Mouse (Mus musculus): Measurements from ENCODE around the gene Mical2. TPM values are rescaled to one million over a fixed set of nuclear protein-coding genes. Genes with fewer than 3 reads are reported as not detected.

Mical2 gene
- polyA plus RNA-seq, 1 experiment, result 20.7 TPM

DNA sequence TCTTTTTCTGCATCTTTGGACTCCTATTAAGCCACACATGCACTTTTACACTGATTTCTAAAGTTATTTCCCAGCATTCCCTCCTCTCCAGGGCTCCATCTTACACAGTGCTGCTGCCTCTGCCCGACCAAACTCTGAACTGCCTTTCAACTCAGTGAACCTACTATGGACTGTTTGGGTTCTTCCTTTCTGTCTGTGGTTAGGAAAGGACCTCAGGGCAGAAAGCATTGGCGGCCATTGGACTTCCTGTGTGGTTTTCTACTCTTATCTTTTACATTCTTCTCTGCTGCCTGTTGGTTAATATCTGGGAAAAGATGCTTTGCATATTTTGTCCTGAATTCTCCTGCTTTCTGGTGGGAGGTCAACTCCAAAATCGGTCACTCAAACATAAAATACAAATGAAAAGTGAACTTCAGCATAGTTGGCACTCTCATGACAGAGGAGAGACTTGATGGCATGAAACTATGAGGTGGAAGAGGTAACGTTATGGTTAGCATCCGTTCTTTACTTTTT is 162.8 kb downstream of the Mical2 start:
- Histone ChIP-seq H3K4me1 (ENCODE audit: control insufficient read depth, insufficient read depth, insufficient read length, low read length) (peaks cover 2% of the 10 kb centered on the region; the same call in 1 of the 2 replicates), H3K4me3 (ENCODE audit: low read depth, low read length) (no peak overlapping the region), H3K36me3 (ENCODE audit: control insufficient read depth, insufficient read depth, low read length) (peaks cover 3% of the 10 kb centered on the region), H3K27me3 (ENCODE audit: control insufficient read depth, insufficient read depth, low read length) (no peaks in the 10 kb centered on the region), H3K27ac (ENCODE audit: insufficient read depth, low read depth, low read length) (no peak overlapping the region)
- no peak for TF ChIP-seq CTCF (IDR thresholded peaks at IDR 0.05; ENCODE audit: extremely low read depth, insufficient read length, insufficient replicate concordance, low read depth, low read length)
- no peak for TF ChIP-seq POLR2A (IDR thresholded peaks at IDR 0.05; ENCODE audit: low read depth, low read length)
- 76% methylated on average over 5 of the region's 5 CpGs for WGBS

DNA sequence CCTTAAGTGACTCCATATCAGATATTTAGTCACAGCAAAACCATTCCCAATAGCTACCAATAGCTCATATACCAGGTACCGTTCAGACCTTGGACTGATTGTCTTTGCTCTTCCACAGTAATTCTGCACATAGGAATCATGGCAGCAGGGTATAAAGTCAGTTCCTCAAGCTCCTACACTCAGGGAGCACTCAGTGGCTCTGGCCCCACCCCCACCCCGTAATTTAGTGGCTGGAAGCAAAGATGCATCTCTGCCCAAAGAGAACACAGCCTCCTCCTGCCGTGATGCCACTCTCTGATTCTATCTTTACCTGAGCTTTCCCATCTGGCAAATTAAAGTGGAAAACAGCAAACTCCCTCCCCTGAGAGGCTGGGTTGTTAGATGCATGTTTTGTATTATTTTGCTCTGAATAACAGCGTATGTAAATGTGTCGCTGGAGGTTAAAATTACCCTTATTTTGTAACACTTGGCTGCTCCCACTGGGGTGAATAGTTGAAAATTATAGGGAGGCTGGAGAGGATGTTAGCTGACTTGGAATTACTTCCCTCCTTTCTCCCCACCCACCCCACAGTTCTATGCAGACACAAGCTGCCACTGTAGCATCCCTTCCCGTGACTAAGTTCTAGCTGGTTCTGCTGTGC is 164.1 kb downstream of the Mical2 start:
- peaks cover 3% of the 10 kb centered on the region; the same call in 1 of the 2 replicates for H3K36me3 ChIP-seq (ENCODE audit: control insufficient read depth, insufficient read depth, low read length)
- no peak for TF ChIP-seq CTCF (IDR thresholded peaks at IDR 0.05; ENCODE audit: extremely low read depth, insufficient read length, insufficient replicate concordance, low read depth, low read length)
- TF ChIP-seq POLR2A (IDR thresholded peaks at IDR 0.05; ENCODE audit: low read depth, low read length), result no peak
- H3K4me1 ChIP-seq (ENCODE audit: control insufficient read depth, insufficient read depth, insufficient read length, low read length), result peaks cover 2% of the 10 kb centered on the region; the same call in 1 of the 2 replicates
- H3K27ac ChIP-seq (ENCODE audit: insufficient read depth, low read depth, low read length), result no peak overlapping the region
- no peaks in the 10 kb centered on the region for H3K27me3 ChIP-seq (ENCODE audit: control insufficient read depth, insufficient read depth, low read length)
- WGBS, result 42% methylated on average over 6 of the region's 6 CpGs
- no peak overlapping the region for H3K4me3 ChIP-seq (ENCODE audit: low read depth, low read length)

DNA sequence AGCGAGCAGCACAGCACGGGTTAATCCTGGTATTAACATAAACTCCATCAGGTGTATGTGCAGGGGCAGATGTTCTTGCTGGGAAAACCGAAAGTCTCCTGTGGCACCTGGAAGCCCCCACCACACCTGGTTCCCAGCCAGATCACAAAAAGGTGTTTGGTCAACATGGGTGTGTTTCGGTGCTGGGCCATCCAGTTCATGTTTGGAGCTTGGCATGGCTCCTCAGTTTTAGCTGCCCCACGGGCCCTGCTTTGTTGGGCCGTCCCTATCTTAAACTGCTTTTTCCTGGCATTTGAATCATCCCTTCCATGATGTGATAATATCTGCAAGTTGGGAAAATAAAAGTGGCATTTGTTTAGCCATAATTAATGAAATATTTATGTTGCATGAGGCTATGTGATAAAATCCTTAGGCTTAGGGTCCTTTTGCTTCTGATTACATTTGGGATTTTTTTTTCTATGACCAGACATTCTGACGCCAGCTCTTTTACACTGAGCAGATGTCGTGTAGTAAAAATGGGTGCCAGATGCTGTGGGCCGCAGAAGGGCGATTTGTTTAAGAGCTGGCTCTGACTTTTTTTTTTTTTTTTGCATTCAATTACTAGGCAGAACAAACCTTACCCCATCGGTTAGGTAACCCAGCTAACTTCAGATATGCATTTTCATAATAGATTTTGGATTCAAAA is 164.7 kb downstream of the Mical2 start:
- TF ChIP-seq CTCF (IDR thresholded peaks at IDR 0.05; ENCODE audit: extremely low read depth, insufficient read length, insufficient replicate concordance, low read depth, low read length) (no peak), POLR2A (IDR thresholded peaks at IDR 0.05; ENCODE audit: low read depth, low read length) (no peak)
- Histone ChIP-seq H3K4me1 (ENCODE audit: control insufficient read depth, insufficient read depth, insufficient read length, low read length) (peaks cover 2% of the 10 kb centered on the region; the same call in 1 of the 2 replicates), H3K27me3 (ENCODE audit: control insufficient read depth, insufficient read depth, low read length) (no peaks in the 10 kb centered on the region), H3K36me3 (ENCODE audit: control insufficient read depth, insufficient read depth, low read length) (peaks cover 3% of the 10 kb centered on the region; the same call in 1 of the 2 replicates), H3K27ac (ENCODE audit: insufficient read depth, low read depth, low read length) (no peak overlapping the region), H3K4me3 (ENCODE audit: low read depth, low read length) (no peak overlapping the region)
- WGBS, result 12% methylated on average over 11 of the region's 11 CpGs

DNA sequence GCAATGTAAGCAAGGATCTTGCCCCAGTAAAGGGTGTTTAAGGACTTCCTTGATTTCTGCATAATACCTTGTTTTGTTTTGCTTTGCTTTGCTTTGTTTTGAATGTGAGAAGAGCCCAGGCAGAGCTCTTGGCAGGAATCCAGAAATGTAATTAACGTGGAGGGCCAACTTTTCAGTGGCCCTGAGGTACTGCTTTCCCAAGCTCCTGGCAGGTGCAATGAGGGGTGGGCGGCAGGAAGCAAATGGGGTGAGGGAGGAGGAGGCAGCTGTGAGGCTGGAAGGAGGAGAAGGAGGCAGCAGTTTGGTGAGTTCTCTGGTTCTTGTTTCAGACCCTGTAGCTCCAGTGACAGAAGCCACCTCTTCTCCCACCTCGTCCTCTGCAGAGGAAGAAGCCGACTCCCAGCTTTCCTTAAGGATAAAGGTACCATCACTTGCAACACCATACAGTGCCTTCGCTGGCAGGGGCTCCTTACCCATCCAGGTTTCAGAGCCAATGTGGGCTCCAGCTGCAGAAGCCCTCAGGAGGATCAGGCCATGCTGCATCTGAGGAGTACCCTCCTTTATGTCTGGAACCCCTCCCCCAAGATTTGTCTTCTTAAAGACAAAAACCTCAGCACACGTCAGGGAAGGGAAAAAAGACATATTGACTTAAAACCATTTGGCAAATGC is 165.4 kb downstream of the Mical2 start:
- H3K27me3 ChIP-seq (ENCODE audit: control insufficient read depth, insufficient read depth, low read length), result no peaks in the 10 kb centered on the region
- TF ChIP-seq POLR2A (IDR thresholded peaks at IDR 0.05; ENCODE audit: low read depth, low read length), result no peak
- H3K4me1 ChIP-seq (ENCODE audit: control insufficient read depth, insufficient read depth, insufficient read length, low read length), result peaks cover 2% of the 10 kb centered on the region; the same call in 1 of the 2 replicates
- H3K36me3 ChIP-seq (ENCODE audit: control insufficient read depth, insufficient read depth, low read length), result peaks cover 3% of the 10 kb centered on the region; the same call in 1 of the 2 replicates
- no peak overlapping the region for H3K4me3 ChIP-seq (ENCODE audit: low read depth, low read length)
- H3K27ac ChIP-seq (ENCODE audit: insufficient read depth, low read depth, low read length), result no peak overlapping the region
- WGBS, result 25% methylated on average over 6 of the region's 6 CpGs

DNA sequence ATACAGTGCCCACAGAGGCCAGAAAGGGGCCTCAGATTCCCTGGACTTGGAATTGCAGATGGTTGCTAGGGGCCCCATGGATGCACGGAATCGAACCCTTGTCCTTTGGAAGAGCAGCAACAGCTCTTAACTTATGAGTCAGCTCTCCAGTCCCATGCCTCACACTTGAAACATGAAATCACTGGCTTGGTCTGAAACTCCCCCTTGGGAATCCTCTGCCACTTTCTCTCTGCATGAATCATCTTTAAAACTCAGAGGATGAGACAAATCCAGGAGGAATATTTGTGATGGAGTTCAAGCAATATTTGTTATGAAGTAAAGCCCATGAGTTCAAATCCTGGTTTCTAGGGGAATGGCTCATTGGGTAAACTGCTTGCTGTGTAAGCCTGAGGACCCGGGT is 172.1 kb downstream of the Mical2 start:
- no peaks in the 10 kb centered on the region for H3K4me1 ChIP-seq (ENCODE audit: control insufficient read depth, insufficient read depth, insufficient read length, low read length)
- 83% methylated on average over 3 of the region's 3 CpGs for WGBS
- no peak overlapping the region for H3K4me3 ChIP-seq (ENCODE audit: low read depth, low read length)
- H3K36me3 ChIP-seq (ENCODE audit: control insufficient read depth, insufficient read depth, low read length), result no peaks in the 10 kb centered on the region; the same call in 1 of the 2 replicates
- H3K27me3 ChIP-seq (ENCODE audit: control insufficient read depth, insufficient read depth, low read length), result no peaks in the 10 kb centered on the region
- TF ChIP-seq CTCF (IDR thresholded peaks at IDR 0.05; ENCODE audit: extremely low read depth, insufficient read length, insufficient replicate concordance, low read depth, low read length) (no peak), POLR2A (IDR thresholded peaks at IDR 0.05; ENCODE audit: low read depth, low read length) (no peak)
- no peak overlapping the region for H3K27ac ChIP-seq (ENCODE audit: insufficient read depth, low read depth, low read length)

DNA sequence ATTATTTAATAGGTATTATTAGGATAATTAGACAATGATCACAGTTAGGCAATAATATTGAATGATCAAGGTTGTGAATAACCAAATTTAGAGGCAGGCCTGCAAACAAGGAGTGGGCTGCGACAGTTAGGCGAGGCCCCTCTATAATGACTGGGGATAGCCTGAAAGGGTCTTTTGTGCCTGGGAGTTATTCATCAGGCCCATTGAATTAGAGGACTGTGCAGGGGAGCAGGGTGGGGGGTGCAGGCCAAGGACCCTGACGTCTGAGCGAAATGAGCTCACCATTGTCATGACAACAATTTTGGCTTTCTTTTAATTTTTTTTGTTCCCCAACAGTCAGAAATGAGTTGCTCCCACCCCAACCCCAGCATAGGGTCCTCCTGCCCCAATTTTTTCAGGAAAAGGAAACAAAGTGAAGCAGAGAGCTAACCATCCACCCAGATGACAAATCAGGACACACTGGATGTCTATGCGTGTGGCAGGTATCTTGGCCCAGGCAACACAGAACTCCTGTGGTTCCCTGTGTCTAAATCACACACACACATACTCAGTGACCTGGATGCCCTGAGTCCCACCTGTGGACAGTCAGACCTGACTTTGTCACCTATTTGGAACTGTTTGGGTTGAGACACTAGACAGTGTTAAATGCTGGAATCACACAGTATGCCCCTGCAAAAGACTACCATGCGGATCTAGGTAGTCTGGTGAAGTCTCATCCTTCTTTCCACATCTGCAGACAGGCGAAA is 173.9 kb downstream of the Mical2 start:
- Histone ChIP-seq H3K4me3 (ENCODE audit: low read depth, low read length) (no peak overlapping the region), H3K27ac (ENCODE audit: insufficient read depth, low read depth, low read length) (no peak overlapping the region), H3K4me1 (ENCODE audit: control insufficient read depth, insufficient read depth, insufficient read length, low read length) (no peaks in the 10 kb centered on the region), H3K36me3 (ENCODE audit: control insufficient read depth, insufficient read depth, low read length) (no peaks in the 10 kb centered on the region; the same call in 1 of the 2 replicates), H3K27me3 (ENCODE audit: control insufficient read depth, insufficient read depth, low read length) (no peaks in the 10 kb centered on the region)
- 81% methylated on average over 7 of the region's 7 CpGs for whole genome bisulfite sequencing
- TF ChIP-seq CTCF (IDR thresholded peaks at IDR 0.05; ENCODE audit: extremely low read depth, insufficient read length, insufficient replicate concordance, low read depth, low read length), result no peak
- TF ChIP-seq POLR2A (IDR thresholded peaks at IDR 0.05; ENCODE audit: low read depth, low read length), result no peak
